Mouse (Mus musculus): ENCODE results near the gene Tusc2.

GRCm38 (mm10) chr9:107600745-107601144 is 37.7 kb downstream of the Tusc2 start:
- TF ChIP-seq TBP (IDR thresholded peaks at IDR 0.05; ENCODE audit: low read depth, low read length) (no peak), CTCF (IDR thresholded peaks at IDR 0.05 in 2 of 3, conservative IDR thresholded peaks at IDR 0.05 in 1 of 3; ENCODE audit: control insufficient read depth in 1 of 3, insufficient read depth in 1 of 3, low read depth in 2 of 3, low read length in 3 of 3, poor library complexity in 1 of 3, severe bottlenecking in 1 of 3) (peak; percentile 41 to 56 (median 41)), POLR2A (IDR thresholded peaks at IDR 0.05; ENCODE audit: control insufficient read depth in 1 of 2, insufficient read depth in 1 of 2, low read depth in 1 of 2, low read length in 2 of 2, poor library complexity in 1 of 2) (no peak), SIN3A (IDR thresholded peaks at IDR 0.05; ENCODE audit: low read length) (no peak), GATA1 (IDR thresholded peaks at IDR 0.05; ENCODE audit: low read depth, low read length) (no peak), CHD2 (IDR thresholded peaks at IDR 0.05; ENCODE audit: low read length) (no peak), USF1 (IDR thresholded peaks at IDR 0.05; ENCODE audit: low read depth, low read length) (no peak), MXI1 (IDR thresholded peaks at IDR 0.05; ENCODE audit: low read depth, low read length) (no peak)

All from MEL (cell line).